Mouse (Mus musculus): Measurements from ENCODE around the gene Aunip. TPM values are rescaled to one million over a fixed set of nuclear protein-coding genes. Genes with fewer than 3 reads are reported as not detected.
A peak's percentile ranks its signal among the peaks of the same experiment; 100 is the strongest.

The Aunip gene
- polyA plus RNA-seq, 1 experiment from 2014 or later, result 6.1 TPM

DNA sequence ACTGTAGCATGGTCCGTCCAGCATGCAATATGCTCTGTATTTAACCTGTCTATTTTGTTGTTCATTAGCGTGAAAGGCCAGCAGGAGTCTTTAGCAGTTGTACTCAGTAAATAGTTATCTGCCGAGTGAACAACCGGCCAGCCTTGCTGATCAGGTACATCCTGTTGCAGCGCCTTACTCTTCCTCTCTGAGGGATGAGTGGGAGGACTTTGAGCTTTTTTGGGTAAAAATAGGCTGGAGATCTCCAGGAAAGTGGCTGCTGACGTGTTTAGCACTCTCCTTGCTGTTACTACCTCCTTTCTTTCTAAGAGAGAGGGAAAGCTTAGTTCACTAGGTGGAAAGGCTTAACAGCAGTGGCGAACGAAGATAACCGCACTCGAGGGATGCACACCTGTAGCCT, 6.9 kb downstream of the Aunip start:
- POLR2A ChIA-PET, result no interaction called here

DNA sequence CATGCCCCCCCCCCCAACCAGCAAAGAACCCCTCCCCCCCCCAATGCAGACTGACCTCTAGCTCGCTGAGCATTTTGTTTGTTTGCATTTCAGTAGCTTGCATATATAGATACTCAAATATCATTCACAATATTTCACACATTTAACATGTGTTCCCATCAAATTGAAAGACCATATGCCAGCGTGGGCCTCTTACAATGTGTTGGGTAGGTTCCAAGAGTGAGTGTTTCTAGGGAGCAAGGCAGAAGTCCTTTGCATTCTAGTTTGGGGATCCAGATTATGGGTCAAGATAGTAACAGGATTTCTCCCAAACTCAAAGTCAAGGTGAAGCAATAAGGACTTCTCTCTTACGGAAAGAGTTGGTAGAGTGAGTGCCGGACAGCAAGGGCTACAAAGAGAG, 7.7 kb downstream of the Aunip start:
- in situ Hi-C loops (cut with MboI; ENCODE audit: low pct_unique_long_range_greater_than_20kb), result no loop called here
- no peak for ATAC-seq

More for the DNA sequence above, 6.9 kb downstream of the Aunip start:
- CTCF ChIA-PET, result interaction anchor here (0.7 kb wide), 1 partner anchor 13 kb away, joined by 3 read pairs; no protein-coding TSS in a partner anchor
- in situ Hi-C loops (cut with MboI; ENCODE audit: low pct_unique_long_range_greater_than_20kb), result no loop called here
- ATAC-seq (no peak), DNase-seq (ENCODE audit: low read depth, low spot score) (no peak)
- H3K27me3 ChIP-seq, result no peaks in the 10 kb centered on the region
- TF ChIP-seq CTCF (IDR thresholded peaks at IDR 0.05), result no peak

DNA sequence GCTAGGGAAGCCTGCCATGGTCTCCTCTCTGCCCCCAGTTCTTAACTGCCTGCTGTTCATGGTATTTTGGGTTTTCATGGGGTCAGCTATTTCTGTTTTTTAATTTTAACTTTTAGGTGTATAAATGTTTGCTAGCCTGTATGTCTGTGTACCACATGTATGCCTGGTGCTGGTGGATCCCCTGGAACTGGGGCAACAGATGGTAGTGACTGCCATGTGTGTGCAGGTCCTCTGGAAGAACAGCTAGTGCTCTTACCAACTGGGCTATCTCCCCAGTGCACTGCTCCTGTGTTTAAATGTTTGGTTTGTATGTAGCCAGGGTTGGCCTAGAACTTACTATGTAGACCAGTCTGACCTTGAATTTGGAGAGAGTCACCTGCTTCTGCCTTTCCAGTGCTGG, 8.5 kb downstream of the Aunip start:
- POLR2A ChIA-PET, result interaction anchor here (1.1 kb wide), 1 partner anchor 25 kb away, joined by 3 read pairs; no protein-coding TSS in a partner anchor
- no peak for TF ChIP-seq CTCF (IDR thresholded peaks at IDR 0.05)
- DNase-seq (ENCODE audit: low read depth, low spot score), result no peak
- CTCF ChIA-PET, result no interaction called here
- in situ Hi-C loops (cut with MboI; ENCODE audit: low pct_unique_long_range_greater_than_20kb), result no loop called here
- no peaks in the 10 kb centered on the region for H3K27me3 ChIP-seq
- ATAC-seq, result no peak

More for the DNA sequence above, 7.7 kb downstream of the Aunip start:
- no peaks in the 10 kb centered on the region for H3K27me3 ChIP-seq
- TF ChIP-seq CTCF (IDR thresholded peaks at IDR 0.05), result no peak
- POLR2A ChIA-PET, result interaction anchor here (1.1 kb wide), 1 partner anchor 26 kb away, joined by 3 read pairs; no protein-coding TSS in a partner anchor
- CTCF ChIA-PET, result interaction anchor here (0.7 kb wide), 1 partner anchor 12 kb away, joined by 3 read pairs; no protein-coding TSS in a partner anchor
- no peak for DNase-seq (ENCODE audit: low read depth, low spot score)

DNA sequence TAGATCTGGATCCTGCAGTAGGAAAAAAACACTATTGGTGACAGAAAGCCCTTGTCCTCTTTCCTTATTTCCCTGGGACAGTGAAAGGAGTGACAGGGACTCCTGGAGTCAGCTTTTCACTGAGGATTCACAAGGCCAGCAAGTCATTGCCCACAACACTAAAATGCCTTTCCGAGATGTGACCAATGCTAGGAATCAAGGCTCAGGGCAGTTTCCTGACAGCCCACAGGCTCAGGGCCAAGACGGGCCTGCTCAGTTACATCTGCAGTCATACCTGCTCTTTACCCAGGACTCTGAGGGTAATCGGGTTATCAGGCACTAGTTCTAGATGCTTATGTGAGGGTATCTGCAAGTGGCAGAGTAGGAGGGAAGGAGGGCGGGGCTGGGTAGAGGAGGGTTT, 12.6 kb downstream of the Aunip start:
- no peak for DNase-seq (ENCODE audit: low read depth, low spot score)
- no peaks in the 10 kb centered on the region for H3K27me3 ChIP-seq
- in situ Hi-C loops (cut with MboI; ENCODE audit: low pct_unique_long_range_greater_than_20kb), result no loop called here
- ATAC-seq, result no peak
- CTCF ChIA-PET, result interaction anchor here (1.4 kb wide), 1 partner anchor 45 kb away, joined by 4 read pairs; no protein-coding TSS in a partner anchor
- POLR2A ChIA-PET, result no interaction called here
- TF ChIP-seq CTCF (IDR thresholded peaks at IDR 0.05), result no peak

DNA sequence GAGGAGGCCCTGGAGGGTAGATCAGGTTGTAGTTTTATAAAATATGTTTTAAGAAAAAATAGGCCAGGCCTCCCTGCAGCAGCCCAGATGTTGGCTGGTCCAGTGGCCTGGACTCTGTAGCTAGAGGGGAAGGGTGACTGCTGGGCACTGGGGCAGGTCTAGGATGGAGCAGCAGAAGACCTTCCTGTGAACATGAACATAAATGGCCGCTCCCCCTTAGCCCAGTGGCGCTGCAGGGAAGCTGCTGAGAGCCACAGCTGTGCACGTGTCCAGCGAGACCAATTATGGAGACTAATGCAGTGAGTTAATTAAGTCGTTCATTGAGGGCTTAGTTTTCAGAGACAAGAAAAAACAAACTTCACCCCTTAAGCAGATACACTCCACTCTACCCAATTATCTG, 15.0 kb downstream of the Aunip start:
- in situ Hi-C loops (cut with MboI; ENCODE audit: low pct_unique_long_range_greater_than_20kb), result no loop called here
- ChIA-PET CTCF (no interaction called here), POLR2A (no interaction called here)
- H3K27me3 ChIP-seq, result no peaks in the 10 kb centered on the region
- DNase-seq (ENCODE audit: low read depth, low spot score) (no peak), ATAC-seq (no peak)
- TF ChIP-seq CTCF (IDR thresholded peaks at IDR 0.05), result no peak

DNA sequence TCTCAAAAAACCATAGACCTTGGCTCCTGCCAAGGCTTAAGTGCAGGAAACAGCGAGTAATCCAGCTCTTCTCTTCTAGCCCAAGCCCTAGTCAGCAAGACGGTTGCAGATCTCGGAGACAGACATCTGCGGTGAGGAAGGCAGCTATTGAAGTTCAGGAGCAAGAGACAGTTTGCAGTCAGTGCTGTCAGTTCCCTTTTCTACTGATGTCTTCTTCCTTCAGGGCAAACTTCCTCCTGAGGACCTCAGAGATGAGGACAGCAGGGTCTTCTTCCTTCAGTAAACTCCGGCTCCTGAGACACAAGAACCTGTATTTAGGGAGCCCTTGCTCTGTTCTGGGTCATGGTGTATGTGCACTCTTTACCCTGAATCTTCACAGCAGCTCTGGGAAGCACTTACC, 15.4 kb downstream of the Aunip start:
- no peak for TF ChIP-seq CTCF (IDR thresholded peaks at IDR 0.05)
- in situ Hi-C loops (cut with MboI; ENCODE audit: low pct_unique_long_range_greater_than_20kb), result no loop called here
- CTCF ChIA-PET, result interaction anchor here (1.0 kb wide), 1 partner anchor 15 kb away, joined by 3 read pairs; no protein-coding TSS in a partner anchor
- DNase-seq (ENCODE audit: low read depth, low spot score) (no peak), ATAC-seq (no peak)
- POLR2A ChIA-PET, result no interaction called here
- H3K27me3 ChIP-seq, result no peaks in the 10 kb centered on the region

DNA sequence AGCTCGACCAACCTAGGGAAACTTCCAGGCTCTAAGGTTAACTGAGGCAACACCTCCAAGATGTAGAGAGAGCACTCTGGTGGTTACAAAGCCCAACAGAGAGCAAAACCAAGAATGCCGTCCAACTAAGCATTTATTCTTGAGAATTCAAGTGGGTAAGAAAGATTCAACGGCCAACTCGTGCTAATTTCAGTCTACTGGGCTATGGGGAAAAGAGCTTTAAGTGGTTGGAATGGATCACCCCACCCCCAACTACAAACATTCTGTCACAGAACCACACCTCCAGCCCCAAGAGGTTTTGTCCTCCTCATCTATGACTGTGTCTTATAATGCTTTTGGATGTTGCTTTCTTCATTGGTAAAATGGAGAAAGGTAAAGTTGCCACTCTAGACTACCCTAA, 22.1 kb downstream of the Aunip start:
- no peak for TF ChIP-seq CTCF (IDR thresholded peaks at IDR 0.05)
- POLR2A ChIA-PET, result no interaction called here
- H3K27me3 ChIP-seq, result no peaks in the 10 kb centered on the region
- no peak for DNase-seq (ENCODE audit: low read depth, low spot score)
- in situ Hi-C loops (cut with MboI; ENCODE audit: low pct_unique_long_range_greater_than_20kb), result no loop called here
- ATAC-seq, result no peak
- CTCF ChIA-PET, result interaction anchor here (0.9 kb wide), 1 partner anchor 10 kb away, joined by 4 read pairs; no protein-coding TSS in a partner anchor

DNA sequence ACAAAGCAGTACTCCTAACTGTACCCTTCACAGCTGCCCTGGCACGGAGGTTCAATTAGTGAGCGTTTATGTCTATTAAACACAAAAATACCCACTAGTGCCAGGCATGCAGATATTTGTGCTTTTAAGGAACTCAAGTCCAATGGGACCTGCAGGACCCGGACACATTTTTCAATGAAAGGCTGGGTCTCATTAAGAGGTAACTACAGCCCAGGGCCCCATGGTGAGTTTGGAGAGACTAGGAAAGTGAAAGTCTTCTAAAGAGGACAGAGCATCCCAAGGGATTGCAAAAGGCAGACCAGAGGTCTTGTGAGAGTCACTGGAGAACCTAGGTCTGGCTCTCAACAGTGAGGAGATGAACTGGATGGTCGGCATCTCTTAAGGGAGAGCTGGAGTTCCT, 22.6 kb downstream of the Aunip start:
- TF ChIP-seq CTCF (IDR thresholded peaks at IDR 0.05), result no peak
- DNase-seq (ENCODE audit: low read depth, low spot score) (no peak), ATAC-seq (no peak)
- ChIA-PET POLR2A (no interaction called here), CTCF (interaction anchor here (0.9 kb wide), 1 partner anchor 26 kb away, joined by 3 read pairs; no protein-coding TSS in a partner anchor)
- in situ Hi-C loops (cut with MboI; ENCODE audit: low pct_unique_long_range_greater_than_20kb), result no loop called here
- no peaks in the 10 kb centered on the region for H3K27me3 ChIP-seq

DNA sequence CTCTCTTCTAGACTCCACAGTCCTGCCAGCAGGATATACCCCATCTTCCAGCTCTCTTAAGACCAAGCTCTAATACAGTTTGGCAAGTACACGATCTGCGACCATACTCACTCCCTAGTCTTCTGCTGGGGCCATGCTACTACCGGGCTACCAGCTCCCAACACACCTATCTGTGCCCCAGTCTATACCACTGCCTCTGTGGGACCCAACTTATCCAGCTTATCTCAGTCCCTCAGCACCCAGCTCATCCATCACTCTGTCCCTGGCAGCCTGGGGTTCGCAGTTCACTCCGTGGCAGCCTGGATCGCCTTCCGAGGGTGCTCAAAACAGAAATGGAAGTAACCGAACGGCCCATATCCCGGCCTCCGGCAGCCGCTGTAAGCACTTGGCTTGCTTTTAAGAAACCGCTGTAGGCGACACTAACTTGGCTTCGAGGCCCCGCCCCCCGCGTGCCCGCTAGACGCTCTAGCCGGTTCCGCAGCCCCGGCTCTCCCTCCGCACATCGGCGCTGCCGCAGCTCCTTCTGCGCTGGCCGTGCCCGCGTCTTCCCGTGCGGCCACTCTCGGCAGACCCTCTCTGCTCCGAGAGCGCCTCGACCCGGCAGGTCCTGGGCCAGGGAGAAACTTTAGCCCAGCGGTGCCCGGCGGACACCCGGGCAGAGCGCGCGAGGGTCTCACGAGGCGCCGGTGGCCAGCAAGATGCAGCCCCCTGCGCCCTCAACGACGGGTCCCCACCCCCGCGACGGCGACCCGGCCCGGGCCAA, 23.5 kb downstream of the Aunip start:
- in situ Hi-C loops (cut with MboI; ENCODE audit: low pct_unique_long_range_greater_than_20kb), result no loop called here
- POLR2A ChIA-PET, result interaction anchor here (2.1 kb wide), 1 partner anchor 11 kb away, joined by 6 read pairs; no protein-coding TSS in a partner anchor
- no peaks in the 10 kb centered on the region for H3K27me3 ChIP-seq
- no peak for DNase-seq (ENCODE audit: low read depth, low spot score)
- no peak for TF ChIP-seq CTCF (IDR thresholded peaks at IDR 0.05)
- CTCF ChIA-PET, result interaction anchor here (0.9 kb wide), 1 partner anchor 27 kb away, joined by 3 read pairs; no protein-coding TSS in a partner anchor
- peak; percentile 44 for ATAC-seq

DNA sequence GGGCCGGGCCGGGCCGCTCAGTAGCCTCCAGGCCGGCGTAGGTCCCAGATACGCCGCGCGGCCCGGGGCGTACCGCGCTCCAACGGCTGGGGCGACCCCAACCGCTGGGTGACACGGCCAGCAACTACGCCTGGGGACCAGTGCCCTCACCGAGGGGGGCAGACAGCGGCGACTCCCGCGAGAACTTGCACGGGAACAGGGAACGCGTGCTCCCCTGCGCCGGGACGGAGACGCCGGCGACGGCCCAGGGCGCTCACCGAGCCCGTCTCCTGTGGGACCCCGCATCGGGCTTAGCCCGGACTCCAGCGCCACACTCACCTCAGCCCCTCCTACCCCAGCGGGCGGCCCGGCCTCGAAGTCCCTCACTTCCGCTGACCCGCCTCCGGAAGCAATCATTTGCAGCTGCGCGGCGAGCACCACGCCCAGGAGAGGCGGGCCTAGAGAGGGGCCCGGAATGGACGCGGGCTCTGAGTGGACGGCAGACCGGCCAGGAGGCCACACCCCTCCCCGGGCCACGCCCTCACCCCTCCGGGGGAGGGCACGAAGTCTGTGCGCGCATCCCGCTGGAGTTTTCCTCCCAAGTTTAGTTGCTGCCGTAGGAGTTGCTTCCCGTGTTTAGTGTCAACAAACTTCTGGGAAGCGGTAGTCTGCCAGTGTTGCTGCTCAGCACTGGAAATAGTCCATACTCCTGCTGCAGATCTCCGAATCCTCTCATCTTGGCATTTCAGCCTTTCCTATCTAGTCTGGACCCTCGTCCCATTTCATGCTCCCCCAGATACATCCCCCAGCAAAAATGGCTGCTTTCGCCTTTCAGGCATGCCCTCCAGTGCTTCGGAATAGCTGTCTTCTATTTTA, 24.4 kb downstream of the Aunip start, which contains the start of gene Mtfr1l:
TSS of gene Mtfr1l (minus strand) at position 456 of the 855 bp plus-strand sequence.
- no peak for TF ChIP-seq CTCF (IDR thresholded peaks at IDR 0.05)

More for the DNA sequence above, 24.4 kb downstream of the Aunip start, which contains the start of gene Mtfr1l:
- no peaks in the 10 kb centered on the region for H3K27me3 ChIP-seq
- ChIA-PET POLR2A (interaction anchor here (0.9 to 2.1 kb wide), 2 partner anchors 10 to 19 kb away, joined by 3 to 6 read pairs; no protein-coding TSS in a partner anchor), CTCF (interaction anchor here (0.8 kb wide), 1 partner anchor 57 kb away, joined by 4 read pairs; no protein-coding TSS in a partner anchor)
- in situ Hi-C loops (cut with MboI; ENCODE audit: low pct_unique_long_range_greater_than_20kb), result no loop called here
- peak; percentile 78 for DNase-seq (ENCODE audit: low read depth, low spot score)
- ATAC-seq, result peak; percentile 88
